Mouse (Mus musculus): ENCODE measurements around the gene Adamts6.
A peak's percentile ranks its signal among the peaks of the same experiment; 100 is the strongest.

The Adamts6 gene

DNA sequence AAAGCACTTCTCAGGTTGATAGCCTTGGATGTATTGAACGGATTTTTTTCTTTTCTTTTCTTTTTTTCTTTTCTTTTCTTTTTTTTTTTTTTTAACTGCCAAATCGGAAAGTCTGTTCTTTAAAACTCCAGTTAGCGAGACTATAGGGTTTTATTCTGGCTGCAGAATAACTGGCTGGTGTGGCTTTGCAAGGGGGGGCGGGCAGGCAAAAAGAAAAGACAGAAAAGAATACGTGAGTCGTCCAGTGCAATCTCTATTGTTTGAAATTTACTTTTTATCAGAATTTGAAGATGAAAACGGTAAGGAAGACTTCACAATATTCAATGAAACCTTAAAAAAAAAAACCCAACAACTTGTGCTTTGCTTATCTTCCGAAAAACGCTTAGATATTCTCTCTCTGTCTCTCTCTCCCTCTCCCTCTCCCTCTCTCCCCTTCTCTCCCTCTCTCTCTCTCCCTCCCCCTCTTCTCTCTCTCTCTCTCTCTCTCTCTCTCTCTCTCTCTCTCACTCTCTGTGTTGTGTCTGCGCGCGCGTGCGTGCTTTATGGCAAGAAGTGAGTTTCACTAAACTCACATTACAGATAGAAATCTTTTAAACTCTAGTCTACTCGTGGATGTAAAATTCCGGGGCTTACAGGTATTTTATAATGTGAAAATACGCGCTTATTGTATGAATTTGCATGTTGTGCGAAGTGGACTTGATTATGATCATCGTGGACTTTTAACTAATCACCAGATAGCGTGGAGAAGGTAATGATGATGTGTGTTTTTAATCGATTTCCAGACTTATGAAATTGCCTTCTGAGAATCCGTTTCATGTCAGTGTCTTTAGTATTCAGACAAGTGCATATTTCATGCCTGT lies at the start of gene Adamts6:
Gene Adamts6 (plus strand): TSS at position 470 of the 860 bp plus-strand sequence.
- DNase-seq = peak; percentile 14 to 40

DNA sequence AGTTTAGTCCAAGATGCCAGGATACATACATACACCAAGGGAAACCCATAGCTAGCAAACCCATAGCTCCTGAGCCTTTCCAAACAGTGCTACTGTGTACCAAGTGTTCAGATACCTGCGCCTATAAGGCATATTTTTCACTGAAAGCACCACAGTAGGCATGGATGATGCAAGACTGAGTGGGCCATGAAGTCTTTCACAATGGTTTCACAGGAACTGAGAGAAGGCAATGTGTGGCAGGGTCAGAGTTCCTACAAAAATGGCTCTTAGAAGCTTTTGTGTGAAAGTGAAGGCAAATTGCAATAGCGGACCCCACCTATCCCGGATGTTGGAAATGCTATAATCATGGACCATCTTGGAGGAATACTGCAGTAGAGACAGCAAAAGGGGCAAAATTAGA lies 28.6 kb upstream of the Adamts6 start:
- no peak for DNase-seq

DNA sequence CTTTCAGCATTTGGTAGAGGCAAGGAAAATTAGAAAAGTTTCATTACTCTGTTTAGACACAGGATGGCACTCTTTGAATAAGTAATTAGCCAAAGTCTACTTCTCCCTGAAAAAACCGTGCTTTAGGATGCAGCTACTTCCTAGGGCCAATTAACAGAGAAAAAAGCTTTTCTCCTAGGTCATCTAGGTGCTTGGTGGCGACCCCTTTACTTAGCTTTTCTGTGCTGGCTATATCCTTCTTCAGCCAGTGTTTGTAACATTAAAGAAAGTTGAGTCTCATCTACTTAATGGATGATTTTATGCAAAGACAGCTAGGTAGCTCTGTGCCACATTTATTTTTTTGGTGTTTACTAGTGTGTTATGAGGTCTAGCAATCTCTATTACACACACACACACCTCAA lies 2.6 kb upstream of the Adamts6 start:
- DNase-seq = no peak

DNA sequence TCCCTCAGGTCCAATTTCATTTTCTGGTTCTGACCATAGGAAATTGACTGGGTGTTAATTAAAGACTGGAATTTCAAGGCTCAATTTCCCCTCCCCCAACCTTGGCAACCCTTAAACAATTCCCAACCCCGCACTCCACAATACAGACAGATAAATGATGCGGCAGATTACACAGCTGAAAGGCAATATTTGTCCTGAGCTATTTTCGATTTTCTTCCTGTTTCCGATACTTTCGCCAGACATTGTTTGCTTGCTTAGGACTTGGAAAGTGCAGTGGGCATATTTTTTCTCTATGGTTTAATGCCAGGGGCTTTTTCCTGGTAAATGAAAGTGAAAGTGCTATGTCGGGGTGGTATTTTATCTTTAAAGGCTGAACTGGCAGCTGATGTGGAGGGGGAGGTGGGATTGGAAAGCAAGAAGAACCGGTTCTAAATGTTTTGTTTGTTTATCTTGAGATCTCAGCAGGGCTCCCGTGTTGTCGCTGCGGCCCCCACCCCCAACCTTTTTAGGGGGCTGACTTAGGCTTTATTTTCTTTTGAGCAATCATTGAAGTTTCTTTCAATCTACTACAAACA lies 1.8 kb upstream of the Adamts6 start:
- DNase-seq = peak; percentile 40 to 56

DNA sequence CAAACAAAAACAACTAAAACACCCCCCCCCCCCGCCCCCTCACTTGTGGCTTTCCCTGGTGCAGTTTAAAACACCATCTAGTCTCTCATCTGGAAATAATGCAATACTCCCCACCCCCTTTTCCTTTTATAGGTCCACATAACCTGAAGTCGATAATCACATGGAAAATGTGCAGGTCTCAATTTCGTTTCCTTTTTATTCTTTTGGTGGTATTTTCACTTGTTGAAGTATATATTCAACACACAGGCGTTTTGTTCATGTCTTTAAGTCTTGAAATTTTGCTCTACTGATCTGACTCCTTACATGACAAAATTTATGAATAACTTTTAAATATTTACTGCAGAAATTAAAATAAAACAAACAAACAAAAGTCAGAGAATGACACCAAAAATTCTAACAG lies 1.3 kb upstream of the Adamts6 start:
- DNase-seq = no peak

DNA sequence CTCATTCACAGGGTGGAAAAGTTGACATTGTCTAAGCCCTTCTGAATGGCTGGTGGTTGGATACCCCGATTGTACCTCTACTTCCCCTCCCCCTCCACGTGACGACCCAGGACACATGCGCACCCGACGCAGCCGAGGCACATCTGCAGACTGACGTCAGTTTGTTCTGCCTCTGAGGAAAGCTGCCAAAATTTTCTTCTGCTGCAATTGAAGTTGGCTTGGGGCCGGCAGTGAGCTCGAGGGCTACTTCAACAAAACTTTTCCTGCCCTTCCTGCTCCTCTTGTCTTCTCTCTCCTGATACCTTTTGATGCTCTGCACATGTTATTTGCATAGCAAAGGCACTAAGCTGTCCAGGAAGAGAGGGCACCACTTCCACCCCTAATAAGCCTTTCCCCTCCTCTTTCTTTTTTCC lies 732 bp upstream of the Adamts6 start:
- peak; percentile 95 to 97 for DNase-seq

DNA sequence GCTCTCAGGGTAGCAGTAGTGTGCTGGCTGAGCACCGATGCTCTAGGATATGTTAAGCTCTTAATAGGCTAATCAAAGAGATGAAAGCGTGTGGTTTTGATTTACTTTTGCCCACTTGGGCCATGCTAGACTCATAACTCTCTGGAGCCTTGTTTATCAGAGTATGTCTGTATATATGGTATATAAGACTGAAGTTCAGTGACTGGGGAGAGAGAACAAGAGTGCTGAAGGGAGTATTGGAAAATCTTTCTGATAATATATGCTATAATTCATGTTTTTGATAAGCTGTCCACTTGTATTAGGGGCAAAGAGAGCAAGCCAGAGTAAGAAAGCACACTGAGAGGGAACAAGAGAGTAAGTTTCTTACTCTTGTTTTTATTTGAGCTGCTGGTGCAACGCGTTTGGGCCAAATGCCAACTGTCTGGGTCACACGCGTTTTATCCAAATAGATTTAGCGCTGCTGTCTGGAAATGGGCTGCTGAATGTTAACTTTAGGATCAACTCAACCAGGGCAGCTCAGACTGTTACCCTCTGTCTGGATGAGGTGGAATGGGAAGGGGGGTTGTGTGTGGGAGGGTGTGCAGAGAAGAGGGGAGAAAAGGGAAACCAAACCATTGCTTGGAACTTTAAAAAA lies 708 bp downstream of the Adamts6 start:
- peak; percentile 84 to 85 for DNase-seq

DNA sequence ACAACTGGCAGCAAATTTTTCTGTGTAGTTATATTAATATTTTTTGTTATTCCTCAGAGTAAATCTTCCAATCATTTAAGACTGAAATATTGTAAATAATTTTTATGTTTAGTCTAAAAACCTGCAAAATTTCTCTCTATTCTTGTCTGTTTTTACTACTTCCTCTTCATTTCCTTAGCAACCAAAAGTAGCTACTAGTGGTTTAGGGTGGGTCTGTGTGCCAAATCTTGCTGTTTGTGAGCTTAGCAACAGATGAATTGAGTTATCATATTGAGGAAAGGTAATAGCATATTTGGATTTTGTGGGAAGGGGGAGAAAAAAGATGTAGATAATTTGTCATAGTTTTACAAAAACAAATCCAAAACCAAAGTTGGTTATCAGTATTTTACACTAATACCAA lies 1.5 kb downstream of the Adamts6 start:
- no peak for DNase-seq

DNA sequence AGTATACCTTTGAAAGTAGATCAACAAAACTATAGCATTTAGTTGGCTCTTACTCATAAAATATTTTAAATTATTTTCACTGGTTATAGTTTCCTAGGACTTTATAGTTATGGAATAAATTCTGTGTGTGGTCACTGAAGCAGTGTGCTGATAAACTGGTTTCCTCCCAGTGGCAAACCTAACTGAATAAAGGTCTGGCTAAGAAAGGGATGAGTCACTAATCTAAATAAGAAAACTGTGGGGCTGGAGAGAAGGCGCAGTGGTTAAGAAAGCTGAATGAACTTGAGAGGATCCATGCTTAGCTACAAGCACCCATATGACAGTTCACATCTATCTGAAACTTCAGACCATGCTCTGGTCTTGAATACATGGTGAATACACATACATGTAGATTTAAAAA lies 7.8 kb downstream of the Adamts6 start:
- DNase-seq = no peak

DNA sequence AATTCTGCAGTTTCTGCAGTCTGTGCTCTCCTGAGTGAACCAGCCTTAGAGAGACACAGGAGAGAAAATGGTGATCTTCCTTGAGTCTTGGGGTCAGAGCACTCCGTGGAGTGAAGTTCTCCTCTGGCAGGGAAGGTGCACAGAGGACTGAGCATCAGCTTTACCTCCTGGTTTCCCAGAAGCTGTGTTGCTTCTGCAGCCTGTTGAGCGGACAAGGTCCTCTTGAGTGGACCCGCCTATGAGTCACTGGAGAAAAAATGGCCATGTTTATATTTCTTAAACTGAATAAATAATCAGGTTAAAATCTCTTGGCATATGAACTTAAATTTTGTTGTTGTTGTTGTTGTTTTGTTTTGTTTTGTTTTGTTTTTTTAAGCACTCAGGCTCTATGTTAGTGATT lies 41.7 kb downstream of the Adamts6 start:
- DNase-seq = no peak

DNA sequence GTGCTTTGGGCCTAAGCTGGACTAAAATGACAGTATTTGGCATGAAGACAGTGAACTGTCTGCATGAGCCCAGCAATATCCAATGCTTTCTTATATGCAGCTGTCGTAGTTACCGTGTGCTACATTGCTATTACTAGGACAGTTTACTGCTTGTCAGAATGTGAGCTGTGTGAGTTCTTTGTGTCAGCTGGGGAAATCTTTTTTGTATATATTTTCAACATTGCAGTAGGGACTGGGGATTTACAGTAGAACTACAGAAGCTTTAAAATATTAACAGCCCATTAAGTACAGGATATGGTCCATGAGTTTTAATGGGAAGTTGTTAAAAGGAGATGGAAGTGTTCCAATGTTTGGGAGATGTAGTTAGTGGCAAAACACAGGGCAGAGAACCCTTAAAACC lies 42.1 kb downstream of the Adamts6 start:
- DNase-seq = no peak

DNA sequence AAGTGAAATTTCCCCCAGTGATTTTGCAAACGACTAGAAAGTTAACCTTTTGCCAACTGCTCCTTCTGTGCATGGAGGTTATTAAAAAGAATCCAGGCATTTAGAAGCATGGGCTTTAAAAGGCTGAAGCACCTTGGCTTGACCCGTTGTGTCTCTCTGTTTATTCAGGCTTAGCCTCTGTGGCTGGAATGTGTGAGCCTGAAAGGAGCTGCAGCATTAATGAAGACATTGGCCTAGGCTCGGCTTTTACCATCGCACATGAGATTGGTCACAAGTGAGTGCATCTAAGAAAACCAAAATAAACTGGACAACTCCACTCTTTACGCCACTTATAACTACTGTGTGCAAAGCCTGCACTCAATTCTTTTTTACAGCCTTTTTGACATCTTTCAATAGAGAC lies 65.0 kb downstream of the Adamts6 start:
- DNase-seq = no peak

DNA sequence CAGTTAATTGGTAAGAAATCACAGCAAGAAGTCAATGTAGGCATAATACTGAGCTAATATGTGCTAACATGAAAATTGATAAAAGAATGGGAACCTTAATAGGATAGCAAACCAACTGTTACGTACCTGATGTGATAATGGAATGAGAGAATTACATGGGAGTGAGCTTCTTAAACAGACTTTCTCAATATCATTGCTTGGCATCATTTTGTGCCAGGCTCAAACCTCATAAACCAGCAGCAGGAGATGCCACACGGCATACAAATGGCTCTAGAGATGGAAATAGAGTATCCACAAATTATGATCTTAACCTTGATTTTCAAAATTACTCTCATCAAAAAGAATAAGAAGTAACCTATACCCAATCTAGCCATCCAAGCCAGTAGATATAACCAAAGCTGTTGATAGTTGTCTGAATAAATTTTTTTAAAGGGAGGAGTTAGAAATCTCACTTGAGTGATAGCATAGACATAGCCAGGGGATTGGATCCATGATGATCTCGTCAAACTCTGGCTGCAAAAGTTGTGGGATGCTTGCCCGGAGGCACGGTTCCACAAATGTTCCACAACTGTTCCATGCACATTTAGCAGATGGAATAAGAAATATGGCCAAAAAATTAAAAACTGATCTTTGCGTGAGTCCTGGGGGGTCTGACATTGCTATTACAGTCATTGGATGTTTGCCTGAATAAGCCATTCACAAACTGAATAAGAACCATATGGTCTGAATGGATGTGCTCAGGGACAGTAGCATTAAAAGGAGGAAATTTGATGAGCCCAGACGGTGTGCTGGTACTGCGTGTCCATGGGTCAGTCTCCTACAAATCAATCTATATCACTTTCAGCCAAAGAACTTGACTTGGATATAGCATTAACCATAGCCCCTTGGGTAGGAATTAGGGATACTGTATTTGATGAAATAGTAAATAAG lies 106.1 kb downstream of the Adamts6 start:
- no peak for DNase-seq

DNA sequence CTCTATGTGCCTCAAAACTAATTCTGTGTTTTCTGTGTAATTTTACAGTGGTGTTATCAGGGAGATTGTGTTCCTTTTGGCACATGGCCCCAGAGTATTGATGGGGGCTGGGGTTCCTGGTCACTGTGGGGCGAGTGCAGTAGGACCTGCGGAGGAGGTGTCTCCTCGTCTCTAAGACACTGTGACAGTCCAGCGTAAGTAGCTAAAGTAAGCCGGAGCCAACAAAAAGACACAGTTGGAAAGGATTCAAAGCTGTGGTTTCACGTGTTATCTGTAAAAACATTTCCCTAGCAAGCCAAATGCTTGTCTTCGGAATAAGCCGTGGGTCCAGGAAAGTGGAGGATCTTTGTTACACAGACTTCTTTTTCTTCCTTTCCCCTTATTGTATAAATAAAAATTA lies 110.2 kb downstream of the Adamts6 start:
- peak in 1 of 2 experiments; percentile 35 for DNase-seq

DNA sequence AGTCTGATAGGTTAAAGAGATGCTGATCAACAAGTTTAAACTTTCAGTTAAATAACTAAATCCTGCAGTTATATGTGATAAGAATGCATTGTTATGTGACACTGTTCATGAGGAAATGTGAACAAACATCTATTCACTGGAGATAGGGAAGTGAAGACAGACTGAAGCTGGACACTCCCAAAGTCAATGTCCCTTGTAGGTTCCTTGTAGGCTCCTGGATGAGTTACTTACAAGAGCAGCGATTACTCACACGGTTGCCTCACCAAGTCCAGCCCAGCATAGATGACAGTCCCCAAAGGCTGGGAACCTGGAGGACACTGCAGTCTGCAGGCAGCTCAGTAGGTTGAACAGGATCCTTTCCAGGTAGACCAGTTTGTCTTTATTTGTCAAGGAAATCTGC lies 145.1 kb downstream of the Adamts6 start:
- no peak for DNase-seq

DNA sequence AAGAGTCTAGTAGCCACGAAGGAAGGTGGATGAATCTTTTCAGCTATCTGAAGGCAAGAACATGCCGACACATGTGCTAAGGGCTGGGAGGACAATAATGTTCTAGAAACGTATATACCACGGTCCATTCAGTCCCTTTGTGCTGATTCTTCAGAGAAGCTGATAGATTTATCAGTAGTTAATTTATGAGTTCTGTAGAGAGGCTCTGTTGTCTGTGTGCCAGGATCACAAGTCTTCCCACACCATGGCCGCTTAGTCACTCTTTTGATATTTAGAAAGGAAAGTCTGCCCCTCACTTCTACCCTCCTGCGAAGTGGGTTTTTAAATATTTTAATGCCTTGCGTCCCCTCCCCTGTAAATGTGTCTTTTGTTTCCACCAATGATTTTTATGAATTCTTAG lies 154.9 kb downstream of the Adamts6 start:
- no peak for DNase-seq

DNA sequence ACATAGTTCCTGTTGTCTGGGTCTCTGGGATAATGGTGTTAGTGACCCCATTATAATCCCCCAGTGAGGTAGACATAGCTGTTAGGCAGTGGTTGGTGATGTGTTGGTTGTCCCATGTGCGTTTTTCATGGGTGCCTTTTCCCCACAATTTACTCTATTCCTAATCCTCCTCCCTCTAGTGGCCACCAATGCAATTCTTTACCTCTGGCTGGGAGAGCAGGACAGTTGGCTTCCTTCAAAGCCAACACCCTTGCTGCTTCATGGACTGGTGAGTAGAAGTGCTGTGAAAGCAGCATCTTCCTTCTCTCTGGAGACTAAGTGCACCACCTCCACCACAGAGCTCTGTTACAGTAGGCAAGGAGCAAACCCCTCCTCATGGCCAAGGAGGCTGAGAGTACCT lies 157.8 kb downstream of the Adamts6 start:
- no peak for DNase-seq

DNA sequence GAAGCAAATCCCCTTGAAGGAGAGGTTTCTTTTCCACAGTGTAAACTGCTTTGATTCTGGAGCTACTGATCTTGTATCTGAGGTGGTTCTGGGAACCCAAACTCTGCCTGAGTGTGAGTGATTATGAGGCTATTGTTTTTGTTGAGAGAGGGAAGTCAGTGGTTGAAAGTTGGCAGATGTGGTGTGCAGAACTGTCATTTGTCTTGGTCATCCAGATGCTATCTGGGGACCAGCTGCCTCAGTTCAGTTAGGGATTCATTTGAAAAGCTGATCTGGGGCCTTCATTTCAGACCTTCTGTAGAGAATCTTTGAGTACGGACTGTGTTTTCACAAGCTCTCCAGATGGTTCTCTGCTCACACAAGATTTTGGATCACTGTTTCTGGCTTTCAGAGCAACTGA lies 159.3 kb downstream of the Adamts6 start:
- DNase-seq = no peak

DNA sequence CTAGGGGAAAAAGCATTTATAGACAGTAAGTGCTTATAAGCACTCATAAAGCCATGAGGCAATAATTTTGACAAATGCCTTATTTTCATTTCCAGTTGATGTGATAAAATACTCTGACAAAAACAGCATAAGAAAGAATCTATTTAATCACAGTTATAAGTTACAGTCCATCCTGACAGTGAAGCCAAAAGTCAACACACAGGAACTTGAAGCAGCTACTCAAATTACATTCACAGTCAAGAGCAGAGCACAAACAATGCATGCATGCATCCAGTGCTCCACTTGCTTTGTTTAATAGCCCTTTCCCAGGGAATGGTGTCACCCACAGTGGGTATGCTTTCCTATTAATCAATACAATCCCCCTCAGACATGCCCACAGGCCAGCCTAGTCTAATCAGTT lies 159.8 kb downstream of the Adamts6 start:
- DNase-seq = no peak

DNA sequence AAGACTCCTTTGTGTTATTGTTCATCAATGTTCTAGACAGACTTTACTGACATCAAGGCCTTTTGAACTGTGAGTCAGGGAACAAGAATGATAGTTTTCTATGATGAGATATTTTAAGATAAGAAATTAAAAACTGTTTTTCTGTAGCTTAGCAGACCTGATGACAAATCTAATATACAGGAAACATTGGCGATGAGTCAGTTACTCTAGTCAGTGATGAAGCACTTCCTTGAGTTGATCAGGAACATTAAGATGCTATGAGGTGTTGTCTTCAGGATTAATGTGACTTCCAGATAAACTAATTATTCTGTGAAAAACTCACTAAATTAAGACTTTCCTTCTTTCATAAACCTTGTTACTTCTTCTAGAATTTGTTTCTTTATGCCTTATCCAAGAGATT lies 160.7 kb downstream of the Adamts6 start:
- DNase-seq = no peak

DNA sequence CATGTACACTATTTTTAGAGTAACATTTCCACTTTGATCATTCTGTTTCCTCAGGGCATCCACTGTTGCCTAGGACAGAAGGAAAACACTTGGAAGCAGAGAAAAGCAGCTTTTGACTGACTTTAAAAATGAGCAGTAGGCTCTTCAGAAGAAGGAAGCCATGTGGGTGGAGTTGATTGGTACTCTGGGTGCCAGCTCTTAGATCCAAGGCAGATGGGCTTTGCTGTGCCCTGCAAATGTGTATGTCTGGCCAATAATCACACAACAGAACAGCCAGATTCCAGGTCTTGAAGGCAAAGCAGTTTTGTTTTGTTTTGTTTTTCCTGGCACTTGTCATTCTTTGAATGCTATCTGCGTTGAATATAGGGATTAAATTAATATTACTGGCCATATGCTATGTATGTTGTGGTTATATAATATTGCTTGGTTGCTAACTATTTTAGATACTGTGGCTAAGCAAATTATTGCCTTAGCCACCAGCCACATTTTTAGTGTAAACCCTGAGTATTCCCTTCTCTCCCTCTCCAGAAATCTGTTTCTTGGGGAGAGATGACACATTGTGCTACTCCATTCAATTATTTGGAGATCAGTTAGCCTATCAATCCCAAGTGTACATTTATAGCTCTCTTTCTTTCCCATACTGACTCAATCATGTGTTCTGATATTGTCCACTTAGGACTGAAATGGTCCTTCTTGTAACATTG lies 165.8 kb downstream of the Adamts6 start:
- no peak for DNase-seq

DNA sequence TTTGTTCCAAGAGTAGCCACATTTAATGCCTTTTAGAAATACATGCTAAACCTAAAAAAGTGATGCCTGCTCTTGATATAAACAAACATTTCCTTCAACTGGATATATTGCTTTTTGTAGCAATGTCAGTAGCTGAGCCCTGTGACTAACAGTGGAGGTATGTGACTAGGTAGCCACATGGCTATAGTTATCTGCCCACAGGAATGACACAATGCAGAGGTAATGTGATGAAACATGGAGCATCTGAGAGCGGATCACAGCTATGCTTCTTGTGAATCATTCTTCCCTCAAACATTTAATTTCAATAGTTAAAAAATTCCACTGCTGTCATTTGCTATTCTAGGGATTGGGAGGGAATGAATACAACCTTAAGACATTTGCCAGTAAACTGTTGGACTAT lies 172.7 kb downstream of the Adamts6 start:
- DNase-seq = no peak
